Mouse (Mus musculus) erythroid progenitor cell, adult 5-6 weeks (primary cell): Measurements from ENCODE around the gene Myo3a. TPM values are rescaled to one million over a fixed set of nuclear protein-coding genes. Genes with fewer than 3 reads are reported as not detected.
A peak's percentile ranks its signal among the peaks of the same experiment; 100 is the strongest.
"Not testable (repeated sequence)": the region's sequence is repeated elsewhere in the genome, so short reads cannot be mapped to it uniquely, and the experiment has no call there.

ENCODE experiments used
- ATAC-seq: replicated peaks from 2 replicates; pipeline ENCODE4 v1.8.0; 2016; ENCODE audit warnings: moderate number of reproducible peaks, mild to moderate bottlenecking, moderate TSS enrichment, inconsistent platforms; ENCODE audit not compliant: poor library complexity, low FRiP score, severe bottlenecking
- total RNA-seq, 2 experiments: library from RNA; stranded (forward) in 1 of 2; stranded (reverse) in 1 of 2; fragments of 150-400 nt in 1 of 2; fragments of 186-747, 209-891 nt in 1 of 2; gene quantifications; 2 replicates each; pipeline versions ENCODE4 v1.2.3 to v1.2.4; 2015 to 2017; ENCODE audit warnings: low replicate concordance in 2 of 2

Gene Myo3a
- not detected in 2 replicates for total RNA-seq (2015; ENCODE audit: low replicate concordance)
- total RNA-seq (2017; ENCODE audit: low replicate concordance), result not detected in 2 replicates

DNA sequence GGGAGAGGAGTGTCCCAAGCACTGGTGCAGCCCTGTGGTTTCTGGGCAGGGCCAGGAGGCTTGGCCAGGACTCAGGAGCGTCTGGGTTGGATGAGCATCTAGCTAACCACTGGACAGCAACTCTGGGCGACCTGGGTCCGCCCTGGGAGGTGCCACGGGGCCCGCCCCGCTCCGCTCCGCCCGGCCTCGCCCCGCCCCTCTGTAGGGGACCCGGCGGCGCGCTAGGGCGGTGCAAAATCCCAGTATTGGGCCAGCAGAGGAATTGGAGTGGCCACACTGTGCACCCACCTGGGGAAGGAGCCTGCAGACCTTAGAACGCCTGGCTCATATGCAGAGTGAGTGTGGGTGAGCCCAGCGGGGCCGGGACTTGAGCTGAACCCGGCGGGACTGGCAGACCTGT lies at the start of gene Myo3a:
Myo3a (plus strand) TSS at position 196 of the 400 bp plus-strand sequence.
- ATAC-seq, result no peak

DNA sequence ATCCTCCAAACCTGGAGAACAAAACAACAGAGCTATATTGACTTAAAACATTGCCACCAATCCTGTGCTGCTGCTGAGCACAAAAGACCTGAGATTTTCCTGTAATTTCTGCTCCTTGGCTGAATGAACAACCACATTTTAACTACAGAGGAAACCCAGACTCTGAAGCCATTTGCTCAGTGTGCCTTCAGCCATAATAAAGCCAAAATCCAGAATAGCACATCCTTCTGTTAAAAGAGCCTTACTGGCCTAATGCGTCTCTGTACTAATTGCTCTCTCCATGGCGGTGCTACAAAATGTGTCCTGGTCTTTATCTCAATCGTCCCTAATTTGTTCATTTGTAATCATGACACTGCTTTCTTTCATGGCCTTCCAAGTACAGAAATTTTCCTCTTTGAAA lies 23.2 kb downstream of the Myo3a start:
- no peak for ATAC-seq

DNA sequence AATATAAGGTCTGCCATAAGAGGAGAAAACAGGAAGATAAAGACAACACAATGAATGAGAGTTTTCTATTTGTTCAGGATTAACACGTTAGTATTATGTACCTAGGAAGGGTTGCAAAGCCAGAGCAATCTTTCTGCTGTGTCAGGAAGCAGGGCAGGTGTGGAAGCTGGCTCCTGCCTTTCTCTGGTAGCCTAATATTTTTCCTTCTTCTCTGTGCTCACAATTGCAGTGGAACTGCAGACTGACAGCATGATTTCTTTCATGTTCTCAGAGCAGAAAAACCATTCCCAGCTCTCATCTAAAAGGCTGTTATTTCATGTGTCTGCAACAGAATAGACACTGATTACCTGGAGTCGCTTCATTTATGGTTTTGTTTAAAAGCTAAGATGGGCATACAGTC lies 23.7 kb downstream of the Myo3a start:
- ATAC-seq, result no peak

DNA sequence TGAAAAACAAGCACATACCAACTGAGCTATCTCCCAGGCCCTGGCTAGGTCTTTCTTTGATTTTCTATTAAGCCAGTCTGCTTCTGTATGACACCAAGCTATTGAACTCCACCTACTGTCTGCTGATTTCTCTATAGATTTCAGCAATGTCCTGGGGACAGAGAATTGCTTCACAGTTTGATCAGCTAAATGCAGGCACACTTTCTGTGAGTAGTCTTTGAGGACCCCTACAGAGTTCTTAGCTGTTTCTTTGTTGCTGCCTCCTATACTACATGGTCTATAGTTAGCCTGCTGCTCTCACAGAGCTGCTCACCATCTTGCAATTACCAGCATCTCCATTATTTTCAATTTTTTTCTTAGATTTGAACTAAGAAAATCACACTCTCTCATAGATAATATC lies 28.3 kb downstream of the Myo3a start:
- no peak for ATAC-seq

DNA sequence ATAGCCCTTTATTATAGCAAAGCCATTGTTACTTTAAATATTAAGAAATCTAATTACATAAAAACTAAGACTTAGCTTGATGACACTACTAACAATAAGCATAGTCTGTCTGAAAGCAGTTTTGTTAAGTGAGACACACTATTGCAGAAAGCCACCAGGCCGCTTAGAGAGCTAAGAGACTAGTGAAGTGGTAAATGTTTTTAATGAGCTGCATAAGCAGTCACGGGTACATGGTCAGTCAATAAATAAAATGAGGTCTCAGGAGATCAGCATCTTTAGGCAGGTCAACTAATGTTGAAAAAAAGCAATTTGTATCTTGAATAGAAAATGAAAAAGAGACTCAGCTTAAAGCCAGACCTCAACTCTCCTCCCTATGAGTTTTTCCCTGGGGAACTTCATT lies 44.3 kb downstream of the Myo3a start:
- no peak for ATAC-seq

- no peak for ATAC-seq
Observed at GRCm38 (mm10) chr2:22285366-22285765, 58.1 kb downstream of the Myo3a start.

- no peak for ATAC-seq
Observed at GRCm38 (mm10) chr2:22285777-22286176, 58.5 kb downstream of the Myo3a start.

GRCm38 (mm10) chr2:22293579-22294446 lies 66.5 kb downstream of the Myo3a start:
- ATAC-seq, result no peak

DNA sequence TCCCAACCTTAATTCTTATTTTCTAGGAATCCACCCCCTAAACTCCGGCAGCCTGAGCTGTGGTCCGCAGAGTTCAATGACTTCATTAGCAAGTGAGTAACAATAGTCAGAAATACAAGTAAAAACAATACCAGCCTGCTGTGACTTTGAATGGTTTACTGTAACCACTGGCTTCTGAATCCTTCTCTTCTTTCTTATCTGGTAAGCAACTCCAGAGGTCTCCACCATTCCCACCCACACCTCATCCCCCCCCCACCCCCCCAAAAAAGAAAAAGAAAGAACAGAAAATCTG lies 67.1 kb downstream of the Myo3a start:
- ATAC-seq, result no peak

DNA sequence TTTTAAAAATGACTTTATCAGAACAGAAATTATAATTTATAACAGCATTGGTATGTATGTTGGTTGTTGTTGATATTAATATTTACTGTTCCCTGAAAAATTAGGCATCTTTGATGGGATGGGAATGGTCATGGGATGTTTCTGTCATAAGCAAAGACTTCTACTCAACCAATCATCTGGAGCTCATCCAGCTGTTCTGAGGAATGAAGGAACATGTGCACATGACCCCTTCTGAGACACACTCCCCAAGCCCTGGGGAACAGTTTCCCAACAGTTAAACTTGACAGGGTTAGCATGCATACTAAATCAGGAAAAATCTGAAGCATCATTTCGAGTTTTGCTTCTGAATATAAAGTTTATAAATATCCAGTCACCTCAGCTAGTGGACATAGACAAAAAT lies 70.6 kb downstream of the Myo3a start:
- ATAC-seq, result no peak

GRCm38 (mm10) chr2:22338269-22338857 lies 111.1 kb downstream of the Myo3a start:
- no peak for ATAC-seq

DNA sequence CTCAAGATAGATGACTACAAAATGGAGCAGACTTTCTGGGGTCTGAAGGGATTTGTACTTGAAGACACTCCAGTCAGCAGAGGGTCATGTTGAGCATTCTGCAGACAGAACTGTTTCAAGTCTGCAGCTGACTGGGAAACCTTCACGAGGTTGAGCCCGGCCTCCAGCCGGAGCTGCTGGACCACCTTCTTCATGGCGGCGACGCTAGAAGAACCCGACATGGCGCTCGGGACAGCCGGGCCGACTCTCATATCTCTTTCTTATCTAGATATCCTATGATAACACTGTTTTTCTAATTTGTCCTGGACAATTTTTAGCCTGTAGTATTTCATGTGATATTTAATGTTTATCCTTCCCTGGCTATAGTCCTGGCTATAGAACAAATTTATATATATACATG lies 183.2 kb downstream of the Myo3a start:
- not testable (repeated sequence) for ATAC-seq

DNA sequence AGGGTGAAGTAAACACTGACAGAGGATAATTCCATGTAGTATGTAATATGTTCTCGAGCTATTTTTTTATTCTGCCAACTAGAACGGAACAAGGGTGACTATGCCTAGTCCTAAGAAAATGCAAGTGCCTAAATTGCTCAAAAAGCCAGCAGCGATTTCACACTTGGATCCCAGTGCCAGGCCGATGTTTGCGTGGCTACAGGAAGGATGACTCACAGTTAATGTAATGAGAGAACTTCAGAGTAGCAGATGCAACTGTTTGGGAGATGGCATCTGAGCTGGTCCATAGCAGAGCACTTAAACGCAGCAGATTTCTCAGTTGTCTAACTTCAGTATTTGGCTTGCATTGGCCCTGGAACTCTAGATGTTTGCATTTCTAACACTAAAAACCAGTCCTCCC lies 321.1 kb downstream of the Myo3a start:
- no peak for ATAC-seq

GRCm38 (mm10) chr2:22587469-22588169 lies 360.3 kb downstream of the Myo3a start:
- ATAC-seq, result peak; percentile 70

DNA sequence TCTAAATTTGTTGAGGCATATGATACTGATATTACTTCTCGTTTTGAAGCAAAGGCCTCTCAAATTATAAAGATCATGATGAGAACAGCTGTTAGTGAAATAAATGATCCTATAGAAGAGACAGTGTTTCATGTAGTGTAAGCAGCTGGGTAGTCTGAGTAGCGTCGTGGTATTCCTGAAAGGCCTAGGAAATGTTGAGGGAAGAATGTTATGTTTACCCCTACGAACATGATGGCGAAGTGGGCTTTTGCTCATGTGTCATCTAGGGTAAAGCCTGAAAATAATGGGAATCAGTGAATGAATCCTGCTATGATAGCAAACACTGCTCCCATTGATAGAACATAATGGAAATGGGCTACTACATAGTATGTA lies 360.9 kb downstream of the Myo3a start:
- ATAC-seq, result peak; percentile 2

- peak; percentile 64 for ATAC-seq
Observed at GRCm38 (mm10) chr2:22588673-22589381, 361.5 kb downstream of the Myo3a start.

GRCm38 (mm10) chr2:22589382-22590205 lies 362.3 kb downstream of the Myo3a start:
- peak; percentile 68 for ATAC-seq

DNA sequence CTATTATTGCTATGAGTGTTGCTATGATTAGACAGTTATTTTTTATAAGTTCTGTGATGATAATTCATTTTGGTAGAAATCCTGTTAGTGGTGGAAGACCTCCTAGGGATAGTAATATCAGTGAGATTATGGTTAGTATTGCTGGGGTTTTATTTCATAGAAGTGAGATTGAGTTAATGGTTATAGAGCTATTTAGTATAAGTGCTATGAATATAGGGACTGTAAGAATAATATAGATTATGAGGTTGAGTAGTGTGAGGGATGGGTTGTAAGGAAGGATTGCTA lies 362.8 kb downstream of the Myo3a start:
- ATAC-seq, result no peak

- ATAC-seq, result no peak
Observed at GRCm38 (mm10) chr2:22617951-22618350, 390.6 kb downstream of the Myo3a start.

- no peak for ATAC-seq
Observed at GRCm38 (mm10) chr2:22619416-22619815, 392.1 kb downstream of the Myo3a start.
